Mouse (Mus musculus): ENCODE results near the gene Osbpl2. TPM values are rescaled to one million over a fixed set of nuclear protein-coding genes. Genes with fewer than 3 reads are reported as not detected.

The Osbpl2 gene
- total RNA-seq, 2 experiments from 2014 or later, result 51.4 to 52.8 TPM

Small RNAs within 50 kb of the gene (microRNA-seq; reads per million reads assigned to microRNA genes)
- gene Mir7005, result 0 to 0.67 reads per million in 2 experiments

Other genes starting within 250 kb of the Osbpl2 start
- 10 to 100 TPM; 15.2 to 17.4 TPM for gene Taf4, start 142.7 kb upstream of the Osbpl2 start, total RNA-seq (2021)
- 100 to 1,000 TPM; 129 to 133 TPM for gene Lsm14b, start 94.3 kb upstream of the Osbpl2 start, total RNA-seq (2021)
- 100 to 1,000 TPM; 190 to 195 TPM for gene Psma7, start 76.9 kb upstream of the Osbpl2 start, total RNA-seq (2021)
- gene Ss18l1, start 76.8 kb upstream of the Osbpl2 start, total RNA-seq (2021), result 10 to 100 TPM; 33.8 to 35.0 TPM
- 10 to 100 TPM; 16.1 to 17.8 TPM for gene Mtg2, start 48.7 kb upstream of the Osbpl2 start, total RNA-seq (2021)
- 10 to 100 TPM; 65.4 to 73.5 TPM for gene Hrh3, start 14.8 kb upstream of the Osbpl2 start, total RNA-seq (2021)
- gene Adrm1, start 52.2 kb downstream of the Osbpl2 start, total RNA-seq (2021), result 100 to 1,000 TPM; 104 to 109 TPM
- gene Lama5, start 106.6 kb downstream of the Osbpl2 start, total RNA-seq (2021), result 1 to 10 TPM; 8.0 to 9.7 TPM
- 100 to 1,000 TPM; 565 to 568 TPM for gene Rps21, start 138.1 kb downstream of the Osbpl2 start, total RNA-seq (2021)
- gene Cables2, start 154.2 kb downstream of the Osbpl2 start, total RNA-seq (2021), result 10 to 100 TPM; 30.4 to 34.6 TPM
- not detected for gene Rbbp8nl, start 170.6 kb downstream of the Osbpl2 start, total RNA-seq (2021)
- not detected for gene Gata5, start 215.4 kb downstream of the Osbpl2 start, total RNA-seq (2021)

Measured in left cerebral cortex, postnatal 14 days (tissue).